Comparison of ENCODE assay signal across 8 mouse cellular contexts in genomic region chr5:35447656-35448443, GRCm38 (mm10). TPM values are rescaled to one million over a fixed set of nuclear protein-coding genes. Genes with fewer than 3 reads are reported as not detected.
DNase-seq lines count a peak whose midpoint lies in the region; ATAC-seq lines count a peak whose summit lies in the region.

No protein-coding gene starts in this region.

- 14% methylated on average over 27 of the region's 27 CpGs for WGBS in lung, embryonic 15.5 days
- 21% methylated on average over 27 of the region's 27 CpGs for WGBS in embryonic facial prominence, embryonic 13.5 days
- 22% methylated on average over 27 of the region's 27 CpGs for WGBS in hindbrain, embryonic 10.5 days
- 13% methylated on average over 27 of the region's 27 CpGs for WGBS in neural tube, embryonic 13.5 days

- H3K9ac ChIP-seq in lung, embryonic 15.5 days: no peak overlapping the region
- peak overlapping the region; percentile 55 for H3K9ac ChIP-seq in embryonic facial prominence, embryonic 13.5 days
- H3K9ac ChIP-seq in neural tube, embryonic 13.5 days: peak overlapping the region; percentile 65

- no peaks in the 10 kb centered on the region for H3K27me3 ChIP-seq in lung, embryonic 15.5 days
- H3K27me3 ChIP-seq in embryonic facial prominence, embryonic 13.5 days: peaks cover 11% of the 10 kb centered on the region
- peaks cover 57% of the 10 kb centered on the region for H3K27me3 ChIP-seq in hindbrain, embryonic 10.5 days (ENCODE audit: insufficient read depth, poor library complexity, severe bottlenecking)
- peaks cover 10% of the 10 kb centered on the region for H3K27me3 ChIP-seq in neural tube, embryonic 13.5 days

- no peaks in the 10 kb centered on the region for H3K9me3 ChIP-seq in lung, embryonic 15.5 days
- no peaks in the 10 kb centered on the region for H3K9me3 ChIP-seq in embryonic facial prominence, embryonic 13.5 days
- H3K9me3 ChIP-seq in hindbrain, embryonic 10.5 days: no peaks in the 10 kb centered on the region
- no peaks in the 10 kb centered on the region for H3K9me3 ChIP-seq in neural tube, embryonic 13.5 days

- H3K4me2 ChIP-seq in lung, embryonic 15.5 days: peak overlapping the region; percentile 50
- peak overlapping the region; percentile 64 for H3K4me2 ChIP-seq in embryonic facial prominence, embryonic 13.5 days
- H3K4me2 ChIP-seq in neural tube, embryonic 13.5 days: peak overlapping the region; percentile 57

- no peaks in the 10 kb centered on the region for H3K36me3 ChIP-seq in lung, embryonic 15.5 days
- H3K36me3 ChIP-seq in embryonic facial prominence, embryonic 13.5 days: no peaks in the 10 kb centered on the region
- H3K36me3 ChIP-seq in hindbrain, embryonic 10.5 days: no peaks in the 10 kb centered on the region
- H3K36me3 ChIP-seq in neural tube, embryonic 13.5 days: no peaks in the 10 kb centered on the region

- DNase-seq in lung, postnatal 14 days: no peak
- peak; percentile 80 for DNase-seq in hindbrain, embryonic 10.5 days (ENCODE audit: low spot score)
- peak; percentile 47 to 85 for DNase-seq in left cerebral cortex, adult 8-10 months (ENCODE audit: low spot score in 2 of 2)
- DNase-seq in spleen, postnatal 10 days (ENCODE audit: low spot score in 2 of 2): no peak
- DNase-seq in c-Kit-positive CD71-positive TER-119-positive erythroid progenitor cells, embryonic 14.5 days (ENCODE audit: low spot score): no peak

- 0 out of 2 replicates have a peak, but pooled peaks cover 6% of the 10 kb centered on the region for H3K4me1 ChIP-seq in lung, embryonic 15.5 days
- peaks cover 12% of the 10 kb centered on the region; the same call in 1 of the 2 replicates for H3K4me1 ChIP-seq in embryonic facial prominence, embryonic 13.5 days
- peaks cover 22% of the 10 kb centered on the region for H3K4me1 ChIP-seq in hindbrain, embryonic 10.5 days (replicated peaks)
- peaks cover 40% of the 10 kb centered on the region for H3K4me1 ChIP-seq in neural tube, embryonic 13.5 days (replicated peaks)

- no peak overlapping the region for H3K27ac ChIP-seq in lung, embryonic 15.5 days
- no peak overlapping the region for H3K27ac ChIP-seq in embryonic facial prominence, embryonic 13.5 days
- peak overlapping the region; percentile 66 for H3K27ac ChIP-seq in hindbrain, embryonic 10.5 days
- H3K27ac ChIP-seq in neural tube, embryonic 13.5 days (replicated peaks): peak overlapping the region; percentile 74

- H3K4me3 ChIP-seq in lung, embryonic 15.5 days: no peak overlapping the region
- peak overlapping the region; percentile 27 for H3K4me3 ChIP-seq in embryonic facial prominence, embryonic 13.5 days
- H3K4me3 ChIP-seq in hindbrain, embryonic 10.5 days: peak overlapping the region; percentile 47
- H3K4me3 ChIP-seq in neural tube, embryonic 13.5 days: peak overlapping the region; percentile 26

- ATAC-seq in lung, embryonic 15.5 days (ENCODE audit: borderline replicate concordance, extremely low read depth, low FRiP score, low TSS enrichment): peak; percentile 52; the same call in 1 of the 2 replicates
- peak; percentile 40; the same call in 1 of the 2 replicates for ATAC-seq in embryonic facial prominence, embryonic 13.5 days (ENCODE audit: insufficient number of reproducible peaks, insufficient read depth, low FRiP score, low TSS enrichment, low read depth)
- peak; percentile 86 for ATAC-seq in neural tube, embryonic 13.5 days (ENCODE audit: low read depth)

RNA-seq across cellular contexts. Expression of gene Hmx1, which starts 58.9 kb away (rescaled TPM):
- polyA plus RNA-seq in lung, embryonic 15.5 days (2015; fragmentation: Nextera tagmentation; extraction: Ambion mirVana): 0.10 and 0.27 TPM in 2 replicates
- polyA plus RNA-seq in embryonic facial prominence, embryonic 13.5 days (2015; fragmentation: Nextera tagmentation; extraction: Ambion mirVana): 1.1 and 2.2 TPM in 2 replicates
- 2.7 and 3.2 TPM in 2 replicates for polyA plus RNA-seq in hindbrain, embryonic 10.5 days (2016; fragmentation: Nextera tagmentation; extraction: Ambion mirVana)
- total RNA-seq in left cerebral cortex, adult 8-10 months (2022): not detected
- polyA plus RNA-seq in neural tube, embryonic 13.5 days (2015; fragmentation: Nextera tagmentation; extraction: Ambion mirVana): 8.7 and 12.3 TPM in 2 replicates

Comparison
In these comparisons a context has a peak if more than half of its experiments do, and no peak if none do; other contexts are left out.
1. H3K27ac ChIP-seq: peak in hindbrain, embryonic 10.5 days (single experiment) and neural tube, embryonic 13.5 days (single experiment); none in lung, embryonic 15.5 days (single experiment) and embryonic facial prominence, embryonic 13.5 days (single experiment).
2. DNase-seq: peak in hindbrain, embryonic 10.5 days (single experiment) and left cerebral cortex, adult 8-10 months (2 of 2); none in lung, postnatal 14 days (single experiment), spleen, postnatal 10 days (0 of 2) and c-Kit-positive CD71-positive TER-119-positive erythroid progenitor cells, embryonic 14.5 days (single experiment).
3. Peak in every context shown above with its lines, with median percentiles within 50 percentile points of each other: ATAC-seq and H3K4me2 ChIP-seq.